Mouse (Mus musculus) neural tube, embryonic 12.5 days (tissue): Measurements from ENCODE around the gene Lysmd2. TPM values are rescaled to one million over a fixed set of nuclear protein-coding genes. Genes with fewer than 3 reads are reported as not detected.

ENCODE experiments used
- ATAC-seq: fragments of 200-750 bp; cut with Nextera tagmentation; 2 replicates; pipeline ENCODE4 v1.8.0; 2017; ENCODE audit warnings: low read depth, mild to moderate bottlenecking, moderate TSS enrichment, moderate library complexity; ENCODE audit not compliant: low FRiP score
- H3K27ac ChIP-seq: fragments of 300-500 bp; sonication (generic); 2 replicates; pipeline ENCODE4 v1.5.1; 2016
- H3K27me3 ChIP-seq: fragments of 300-500 bp; sonication (generic); replicated peaks from 2 replicates; pipeline ENCODE4 v1.6.1; 2016; ENCODE audit warnings: mild to moderate bottlenecking
- H3K36me3 ChIP-seq: fragments of 300-500 bp; sonication (generic); 2 replicates; pipeline ENCODE4 v1.6.1; 2016; ENCODE audit warnings: mild to moderate bottlenecking
- H3K4me1 ChIP-seq: fragments of 300-500 bp; sonication (generic); 2 replicates; pipeline ENCODE4 v1.6.1; 2016
- H3K4me2 ChIP-seq: fragments of 300-500 bp; sonication (generic); replicated peaks from 2 replicates; pipeline ENCODE4 v1.6.1; 2016; ENCODE audit warnings: mild to moderate bottlenecking
- H3K4me3 ChIP-seq: fragments of 300-500 bp; sonication (generic); 2 replicates; pipeline ENCODE4 v1.5.1; 2016
- H3K9ac ChIP-seq: fragments of 300-500 bp; sonication (generic); 2 replicates; pipeline ENCODE4 v1.6.1; 2016; ENCODE audit warnings: mild to moderate bottlenecking
- H3K9me3 ChIP-seq: fragments of 300-500 bp; sonication (generic); 2 replicates; pipeline ENCODE4 v1.6.1; 2016; ENCODE audit warnings: mild to moderate bottlenecking
- WGBS: fragments of 180-500 bp; shearing (Covaris S2); methylation state at CpG from one replicate; pipeline ENCODE4 v1.1.7; 2016; 5-methylcytosine and 5-hydroxymethylcytosine counted together
- polyA plus RNA-seq: library from polyadenylated mRNA; unstranded; fragments of >200 nt; fragmentation: Nextera tagmentation; extraction: Ambion mirVana; gene quantifications from 2 replicates; pipeline ENCODE4 v1.2.1, GENCODE M21; 2016

Lysmd2 gene
- 16.8 and 18.8 TPM in 2 replicates for polyA plus RNA-seq

DNA sequence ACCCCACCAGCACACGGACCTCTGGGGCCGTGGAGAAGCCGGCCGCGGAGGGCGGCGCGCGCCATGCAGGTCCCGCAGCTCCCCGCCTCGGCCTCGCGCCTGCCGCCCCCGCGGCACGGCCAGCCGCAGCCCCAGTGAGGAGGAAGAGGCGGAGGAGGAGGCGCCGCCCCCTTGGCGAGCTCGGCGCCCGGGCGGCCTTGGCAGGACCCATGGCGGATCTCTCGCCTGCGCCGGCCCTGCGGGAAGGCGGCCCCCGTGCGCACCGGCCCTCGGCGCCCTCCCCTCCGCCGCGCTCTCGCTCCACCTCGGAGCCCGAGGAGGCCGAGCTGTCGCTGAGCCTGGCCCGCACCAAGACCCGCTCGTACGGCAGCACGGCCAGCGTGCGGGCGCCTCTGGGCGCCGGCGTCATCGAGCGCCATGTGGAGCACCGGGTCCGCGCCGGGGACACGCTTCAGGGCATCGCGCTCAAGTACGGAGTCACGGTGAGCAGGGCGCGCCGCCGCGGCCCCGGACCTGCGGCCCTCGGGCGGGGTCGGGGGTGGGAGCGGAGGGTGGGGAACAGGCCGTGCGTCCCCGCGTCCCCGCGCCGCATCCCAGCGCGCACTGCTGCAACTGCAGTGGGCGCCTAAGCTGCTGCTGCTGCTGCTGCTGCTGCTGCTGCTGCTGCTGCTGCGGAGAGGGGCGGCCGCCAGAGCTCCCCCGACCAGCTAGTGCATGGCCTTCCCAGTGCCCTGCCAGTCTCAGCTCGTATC lies at the start of gene Lysmd2:
Lysmd2 (plus strand) TSS at position 186 of the 752 bp plus-strand sequence.
- peak; percentile 92 for ATAC-seq
- H3K36me3 ChIP-seq: no peaks in the 10 kb centered on the region
- no peaks in the 10 kb centered on the region for H3K27me3 ChIP-seq
- H3K9me3 ChIP-seq: no peaks in the 10 kb centered on the region
- peak within 1 kb of the TSS; percentile 92 for H3K4me2 ChIP-seq
- H3K4me3 ChIP-seq: peak within 1 kb of the TSS; percentile 67
- under 1% methylated on average over 64 of the region's 94 CpGs for WGBS
- peak within 1 kb of the TSS; percentile 87 for H3K9ac ChIP-seq
- H3K27ac ChIP-seq: peak within 1 kb of the TSS; percentile 82
- peaks cover 6% of the 10 kb centered on the region; the same call in 1 of the 2 replicates for H3K4me1 ChIP-seq

DNA sequence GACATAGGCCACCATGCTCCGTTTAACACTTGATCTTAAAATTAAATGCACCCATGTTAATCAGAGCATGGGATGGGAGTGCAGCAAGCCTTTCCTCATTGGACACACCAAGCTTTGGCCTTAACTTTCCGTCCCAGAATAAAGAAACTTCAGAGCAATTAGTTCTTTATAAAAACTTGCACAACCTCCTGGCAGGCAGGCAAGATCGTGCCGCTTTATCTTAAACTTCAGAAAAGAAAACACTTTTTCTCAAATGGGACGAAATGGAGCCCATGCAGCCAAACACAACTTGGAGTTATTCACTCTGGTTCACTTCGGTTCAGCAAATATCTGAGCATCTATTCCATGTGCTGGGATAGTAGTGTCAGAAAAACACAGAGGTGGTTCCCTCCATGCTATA lies 46.2 kb upstream of the Lysmd2 start:
- WGBS: 92% methylated on average over 6 of the region's 6 CpGs
- Histone ChIP-seq H3K27ac (no peak overlapping the region), H3K9me3 (no peaks in the 10 kb centered on the region), H3K27me3 (no peaks in the 10 kb centered on the region), H3K4me3 (no peak overlapping the region), H3K36me3 (peaks cover 51% of the 10 kb centered on the region), H3K9ac (no peak overlapping the region), H3K4me1 (no peaks in the 10 kb centered on the region), H3K4me2 (no peak overlapping the region)
- ATAC-seq: no peak

DNA sequence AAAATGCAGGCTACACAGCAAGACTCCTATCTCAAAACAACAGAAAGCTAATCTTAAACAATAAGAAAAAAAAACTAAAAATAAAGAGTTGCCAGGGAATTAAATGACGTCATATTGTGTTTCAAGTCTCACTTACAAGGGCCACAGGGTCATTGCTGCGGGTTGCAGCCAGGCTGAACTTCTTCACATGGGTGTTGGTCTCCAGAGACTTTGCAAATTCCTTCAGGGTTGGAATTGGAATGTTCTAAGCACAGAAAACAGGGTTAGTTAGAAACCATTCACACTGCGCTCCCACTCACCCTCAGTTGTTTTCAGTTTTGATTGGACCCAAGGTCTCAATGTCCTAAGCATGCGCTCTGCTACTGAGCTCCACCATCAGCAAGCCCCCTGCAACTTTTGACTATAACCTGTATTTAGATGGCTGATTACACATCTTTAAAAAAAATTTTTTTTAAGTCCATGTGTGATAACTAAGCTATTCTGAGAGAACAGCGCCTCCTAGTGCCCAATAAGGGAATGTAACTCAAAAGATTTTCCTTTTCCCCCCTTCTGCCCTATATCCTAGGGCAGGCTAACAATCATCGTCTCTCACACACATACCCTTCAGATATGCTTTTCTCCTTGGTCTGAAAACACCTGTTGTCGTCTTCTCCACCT lies 43.7 kb upstream of the Lysmd2 start:
- WGBS: 58% methylated on average over 7 of the region's 7 CpGs
- no peaks in the 10 kb centered on the region for H3K27me3 ChIP-seq
- no peak overlapping the region for H3K27ac ChIP-seq
- no peaks in the 10 kb centered on the region for H3K9me3 ChIP-seq
- no peak overlapping the region for H3K4me2 ChIP-seq
- no peak overlapping the region for H3K9ac ChIP-seq
- no peaks in the 10 kb centered on the region for H3K4me1 ChIP-seq
- H3K36me3 ChIP-seq: peaks cover 50% of the 10 kb centered on the region
- H3K4me3 ChIP-seq: no peak overlapping the region
- ATAC-seq: no peak

DNA sequence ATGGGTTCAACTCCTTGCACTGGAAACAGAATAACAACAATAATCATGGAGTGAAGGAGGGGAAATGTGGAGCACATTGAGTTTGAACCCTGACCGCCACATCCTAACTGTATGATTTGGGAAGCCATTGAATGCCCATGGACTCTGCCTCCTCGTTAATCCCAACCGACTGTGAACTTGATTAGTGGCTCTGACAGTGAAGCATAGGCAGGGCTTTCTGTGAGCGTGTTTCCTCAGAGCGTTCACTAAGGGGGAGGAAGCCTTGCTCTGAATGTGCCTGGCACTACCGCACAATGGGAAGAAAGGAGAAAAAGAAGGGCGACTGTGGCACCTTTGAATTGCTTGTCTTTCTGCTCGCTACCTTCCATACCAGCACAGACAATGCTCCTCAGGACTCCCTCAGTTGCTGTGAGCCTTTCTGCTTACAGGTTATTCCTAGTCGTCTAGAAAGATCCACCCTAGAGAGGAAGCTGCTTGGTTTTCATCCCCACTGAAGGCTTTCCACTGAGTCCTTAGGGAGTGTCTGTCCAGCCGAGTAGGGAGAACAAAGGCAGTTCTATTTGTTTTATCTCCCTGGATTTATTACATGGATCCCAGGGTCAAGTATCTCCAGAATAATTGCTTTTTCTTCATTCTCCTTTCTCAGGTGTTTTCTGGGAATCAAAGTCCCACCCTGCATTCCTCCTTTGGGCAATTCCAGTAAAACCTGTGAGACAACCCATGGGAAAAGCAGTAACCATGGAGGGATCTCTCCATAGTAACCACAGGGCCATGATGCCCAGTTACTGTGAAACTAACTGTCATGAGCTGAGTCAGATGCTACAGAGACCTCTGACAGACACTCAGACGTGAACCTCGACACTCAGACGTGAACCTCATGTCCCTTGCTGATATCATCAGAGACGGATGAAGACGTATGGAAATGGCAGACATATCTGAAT lies 35.4 kb upstream of the Lysmd2 start:
- no peak for ATAC-seq
- no peaks in the 10 kb centered on the region for H3K4me1 ChIP-seq
- no peak overlapping the region for H3K4me3 ChIP-seq
- H3K9ac ChIP-seq: no peak overlapping the region
- peaks cover 78% of the 10 kb centered on the region for H3K36me3 ChIP-seq
- H3K27me3 ChIP-seq: no peaks in the 10 kb centered on the region
- no peak overlapping the region for H3K27ac ChIP-seq
- H3K9me3 ChIP-seq: no peaks in the 10 kb centered on the region
- 79% methylated on average over 15 of the region's 15 CpGs for WGBS
- H3K4me2 ChIP-seq: no peak overlapping the region

DNA sequence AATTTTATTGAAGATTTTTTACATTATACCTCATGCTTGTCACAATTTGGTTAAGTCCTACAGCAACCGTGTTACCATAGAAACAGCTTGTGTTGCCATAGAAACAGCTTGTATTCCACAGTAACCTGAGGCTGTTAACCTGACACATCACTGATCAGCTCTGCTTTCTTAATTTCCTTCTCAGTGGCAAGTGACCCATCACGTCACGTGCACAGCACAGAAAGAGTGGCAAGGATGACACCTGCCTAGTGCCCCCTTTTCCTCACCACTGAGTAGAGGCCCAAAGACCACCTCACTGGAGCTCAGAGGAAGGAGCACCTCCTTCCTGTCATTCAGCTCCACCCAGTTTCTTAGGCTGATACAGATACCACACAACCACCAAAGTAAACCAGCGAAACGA lies 32.1 kb upstream of the Lysmd2 start:
- no peaks in the 10 kb centered on the region for H3K4me1 ChIP-seq
- no peak overlapping the region for H3K27ac ChIP-seq
- H3K36me3 ChIP-seq: peaks cover 62% of the 10 kb centered on the region
- no peaks in the 10 kb centered on the region for H3K9me3 ChIP-seq
- ATAC-seq: no peak
- H3K4me3 ChIP-seq: no peak overlapping the region
- H3K4me2 ChIP-seq: no peak overlapping the region
- H3K27me3 ChIP-seq: no peaks in the 10 kb centered on the region
- WGBS: 88% methylated on average over 5 of the region's 5 CpGs
- no peak overlapping the region for H3K9ac ChIP-seq

DNA sequence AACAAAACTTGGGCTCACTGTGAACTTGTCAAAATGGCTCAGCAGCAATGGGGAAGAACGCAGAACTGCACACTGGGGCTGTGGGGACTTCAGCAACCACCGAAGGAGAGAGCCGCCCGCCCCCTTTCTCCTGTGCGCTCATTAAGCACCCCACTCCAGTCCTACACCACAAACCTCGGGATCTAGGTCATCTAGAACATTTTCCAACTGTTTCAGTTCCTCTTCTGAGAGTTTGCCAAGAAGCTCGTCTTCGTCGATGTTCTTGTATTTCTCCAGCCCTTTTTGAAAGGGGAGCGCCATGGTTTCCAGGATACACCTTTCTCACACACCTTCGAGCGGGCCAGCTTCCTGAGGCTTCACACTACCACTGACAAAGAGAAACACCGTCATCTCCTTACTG lies 28.5 kb upstream of the Lysmd2 start:
- no peak for ATAC-seq
- no peaks in the 10 kb centered on the region for H3K27me3 ChIP-seq
- no peak overlapping the region for H3K4me2 ChIP-seq
- H3K36me3 ChIP-seq: peaks cover 38% of the 10 kb centered on the region
- H3K4me1 ChIP-seq: peaks cover 13% of the 10 kb centered on the region
- WGBS: 93% methylated on average over 13 of the region's 13 CpGs
- H3K9me3 ChIP-seq: no peaks in the 10 kb centered on the region
- no peak overlapping the region for H3K9ac ChIP-seq
- no peak overlapping the region for H3K27ac ChIP-seq
- no peak overlapping the region for H3K4me3 ChIP-seq

DNA sequence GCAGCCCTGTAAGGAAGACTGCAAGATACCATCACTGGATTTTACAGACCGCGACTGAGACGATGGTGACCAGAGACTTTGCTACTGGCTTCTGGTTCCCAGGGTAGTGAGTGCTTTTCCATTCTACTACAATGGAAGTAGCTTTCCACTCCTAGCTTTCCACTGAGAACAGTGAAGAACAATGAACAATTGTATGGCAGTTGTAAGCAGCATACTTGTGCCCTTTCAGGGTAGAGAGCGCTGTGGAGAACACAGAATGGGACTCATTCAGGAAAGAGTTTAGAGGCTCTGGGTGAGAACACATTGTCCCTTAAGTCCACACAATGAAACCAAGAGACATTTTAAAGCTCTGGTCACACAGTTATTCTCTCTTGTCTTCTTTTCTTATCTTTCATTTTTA lies 27.9 kb upstream of the Lysmd2 start:
- 76% methylated on average over 4 of the region's 4 CpGs for WGBS
- no peaks in the 10 kb centered on the region for H3K9me3 ChIP-seq

DNA sequence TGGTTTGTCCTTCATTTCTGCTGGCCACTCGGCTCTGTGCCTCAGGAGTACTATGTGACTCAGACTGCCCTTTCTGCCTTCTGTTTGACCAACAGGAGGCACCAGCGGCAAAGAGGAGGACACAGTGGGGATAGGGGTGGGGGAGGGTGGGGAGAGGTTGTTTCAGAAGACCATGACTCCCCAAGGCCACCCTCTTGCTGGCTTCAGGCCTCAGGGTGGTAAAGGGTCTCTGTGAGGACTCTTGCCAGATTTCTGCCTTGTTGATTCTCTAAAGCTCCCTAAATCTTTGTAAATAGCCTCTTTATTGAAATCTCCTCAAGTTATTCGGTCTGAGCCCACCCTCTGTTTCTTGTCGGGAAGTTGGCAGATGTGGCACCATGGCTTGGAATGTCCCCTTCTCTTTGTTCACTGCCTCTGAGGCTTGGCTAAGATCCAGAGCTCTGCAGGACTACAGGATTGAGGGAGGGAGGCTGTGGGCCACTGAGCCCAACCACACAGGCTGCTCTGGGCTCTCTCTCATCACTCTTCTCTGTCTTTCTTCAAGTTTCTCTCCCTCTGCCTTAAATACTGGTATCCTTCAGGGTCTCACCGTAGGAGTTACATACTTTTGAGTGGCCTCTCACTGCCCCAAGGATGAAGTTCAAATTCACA lies 26.2 kb upstream of the Lysmd2 start:
- peaks cover 20% of the 10 kb centered on the region for H3K36me3 ChIP-seq
- ATAC-seq: peak; percentile 95
- H3K9ac ChIP-seq: no peak overlapping the region
- no peaks in the 10 kb centered on the region for H3K27me3 ChIP-seq
- peaks cover 13% of the 10 kb centered on the region for H3K4me1 ChIP-seq
- 0 out of 2 replicates have a peak, but pooled peaks cover 2% of the 10 kb centered on the region for H3K9me3 ChIP-seq
- no peak overlapping the region for H3K27ac ChIP-seq
- WGBS: 40% methylated on average over 5 of the region's 5 CpGs
- H3K4me3 ChIP-seq: no peak overlapping the region
- H3K4me2 ChIP-seq: 0 out of 2 replicates have a peak overlapping the region, but pooled peaks have one; percentile 14

More for the DNA sequence above, 27.9 kb upstream of the Lysmd2 start:
- Histone ChIP-seq H3K4me2 (no peak overlapping the region), H3K4me3 (no peak overlapping the region), H3K27me3 (no peaks in the 10 kb centered on the region), H3K27ac (no peak overlapping the region), H3K36me3 (peaks cover 32% of the 10 kb centered on the region), H3K4me1 (peaks cover 13% of the 10 kb centered on the region), H3K9ac (no peak overlapping the region)
- no peak for ATAC-seq

DNA sequence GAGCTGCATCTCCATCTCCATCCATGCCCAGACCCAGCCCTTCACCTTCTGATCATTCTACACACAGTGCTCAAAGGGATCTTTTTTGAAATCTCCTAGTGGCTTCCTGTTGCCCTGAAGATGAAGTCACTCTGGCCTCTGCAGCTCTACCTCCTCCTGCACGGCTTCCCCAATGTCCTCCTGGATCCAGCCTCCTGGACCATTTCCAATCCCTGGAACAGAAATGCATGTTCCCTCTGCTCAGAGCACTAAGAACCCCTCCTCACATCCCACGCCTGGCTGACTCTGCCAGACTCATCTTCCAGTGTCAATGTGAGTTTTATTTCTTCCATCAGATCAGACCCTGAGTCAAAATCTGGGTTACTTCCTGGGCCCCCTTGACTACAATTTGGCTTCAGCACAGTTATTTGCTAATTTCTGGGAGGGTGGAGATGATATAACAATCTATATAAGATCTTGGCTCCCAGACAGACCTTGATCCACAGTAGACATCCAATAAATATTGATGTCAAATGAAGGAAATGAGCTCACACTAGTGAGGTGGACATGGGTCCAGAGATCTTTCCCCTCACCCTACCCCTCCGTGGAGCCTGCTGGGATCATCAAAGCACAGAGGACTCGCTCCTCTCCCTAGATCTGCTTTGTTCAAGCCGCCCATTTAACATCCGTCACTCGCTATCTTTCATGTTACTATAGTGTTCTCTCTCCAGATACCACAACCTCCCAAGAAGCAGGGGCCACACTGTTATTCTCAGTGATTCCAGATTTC lies 25.2 kb upstream of the Lysmd2 start:
- Histone ChIP-seq H3K27ac (no peak overlapping the region), H3K4me2 (no peak overlapping the region), H3K4me1 (peaks cover 13% of the 10 kb centered on the region), H3K9me3 (0 out of 2 replicates have a peak, but pooled peaks cover 7% of the 10 kb centered on the region), H3K36me3 (peaks cover 17% of the 10 kb centered on the region), H3K4me3 (no peak overlapping the region), H3K9ac (no peak overlapping the region), H3K27me3 (no peaks in the 10 kb centered on the region)
- ATAC-seq: no peak
- 75% methylated on average over 7 of the region's 7 CpGs for WGBS

DNA sequence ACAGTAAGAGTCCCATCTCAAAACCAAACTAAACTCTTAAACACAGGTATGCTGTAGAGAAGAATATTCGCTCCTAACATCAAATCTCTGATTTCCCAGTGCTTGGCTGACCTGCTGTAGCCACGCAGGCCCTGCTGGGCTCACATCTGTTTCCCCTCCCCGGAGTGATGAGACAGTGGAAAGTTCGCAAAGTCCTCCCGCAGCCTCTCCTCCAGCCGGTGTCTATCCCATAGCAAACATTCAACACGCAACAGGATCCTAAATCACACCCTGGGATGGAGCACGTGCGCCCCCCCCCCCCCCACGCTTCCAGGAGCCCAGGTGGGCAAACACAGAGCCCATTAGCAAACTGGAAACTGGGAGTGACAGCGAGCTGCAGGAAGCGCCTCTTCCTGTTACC lies 24.0 kb upstream of the Lysmd2 start:
- ATAC-seq: no peak
- Histone ChIP-seq H3K27ac (no peak overlapping the region), H3K4me1 (peaks cover 13% of the 10 kb centered on the region), H3K36me3 (peaks cover 12% of the 10 kb centered on the region), H3K9me3 (0 out of 2 replicates have a peak, but pooled peaks cover 7% of the 10 kb centered on the region), H3K4me3 (no peak overlapping the region), H3K9ac (no peak overlapping the region), H3K4me2 (no peak overlapping the region), H3K27me3 (no peaks in the 10 kb centered on the region)
- 56% methylated on average over 12 of the region's 12 CpGs for WGBS

DNA sequence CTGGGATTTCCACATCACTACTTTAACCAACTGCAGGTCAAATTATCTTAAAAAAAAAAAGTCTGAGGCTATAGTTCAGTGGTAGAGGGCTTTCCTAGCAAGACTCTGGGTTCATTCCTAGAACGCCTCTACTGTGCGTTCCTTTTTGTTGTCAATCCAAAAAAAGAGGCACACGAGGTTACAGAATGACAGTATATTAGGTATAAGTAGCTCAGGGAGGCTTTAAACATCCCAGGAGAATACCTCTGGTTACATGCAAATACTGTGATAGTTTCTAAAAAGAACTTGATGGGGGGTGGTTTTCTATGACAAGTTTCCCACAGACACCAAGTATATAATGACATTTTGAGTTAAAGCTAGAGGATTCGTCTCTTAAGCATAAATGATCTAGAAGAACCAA lies 18.0 kb upstream of the Lysmd2 start:
- peaks cover 7% of the 10 kb centered on the region for H3K36me3 ChIP-seq
- 0 out of 2 replicates have a peak, but pooled peaks cover 7% of the 10 kb centered on the region for H3K9me3 ChIP-seq
- 93% methylated on average over 4 of the region's 4 CpGs for WGBS
- no peak for ATAC-seq
- H3K27ac ChIP-seq: no peak overlapping the region
- no peak overlapping the region for H3K4me2 ChIP-seq
- H3K4me3 ChIP-seq: no peak overlapping the region
- no peaks in the 10 kb centered on the region for H3K4me1 ChIP-seq
- no peaks in the 10 kb centered on the region for H3K27me3 ChIP-seq
- no peak overlapping the region for H3K9ac ChIP-seq
